Mouse (Mus musculus) midbrain, embryonic 13.5 days (tissue): ENCODE measurements around the gene Clasrp. TPM values are rescaled to one million over a fixed set of nuclear protein-coding genes. Genes with fewer than 3 reads are reported as not detected.

Experiments
- ATAC-seq: fragments of 200-750 bp; cut with Nextera tagmentation; 2 replicates; pipeline ENCODE4 v1.8.0; 2017; ENCODE audit warnings: mild to moderate bottlenecking, moderate TSS enrichment, moderate library complexity
- H3K27ac ChIP-seq: fragments of 300-500 bp; sonication (generic); 2 replicates; pipeline ENCODE4 v1.5.1; 2015; ENCODE audit warnings: inconsistent platforms, mild to moderate bottlenecking, moderate library complexity
- H3K27me3 ChIP-seq: fragments of 300-500 bp; sonication (generic); 2 replicates; pipeline ENCODE4 v1.6.1; 2015; ENCODE audit warnings: mild to moderate bottlenecking, inconsistent platforms
- H3K36me3 ChIP-seq: fragments of 300-500 bp; sonication (generic); 2 replicates; pipeline ENCODE4 v1.6.1; 2015; ENCODE audit warnings: mild to moderate bottlenecking, inconsistent platforms
- H3K4me1 ChIP-seq: fragments of 300-500 bp; sonication (generic); replicated peaks from 2 replicates; pipeline ENCODE4 v1.6.1; 2015; ENCODE audit warnings: inconsistent platforms
- H3K4me2 ChIP-seq: fragments of 300-500 bp; sonication (generic); replicated peaks from 2 replicates; pipeline ENCODE4 v1.6.1; 2015; ENCODE audit warnings: moderate library complexity, mild to moderate bottlenecking, inconsistent platforms
- H3K4me3 ChIP-seq: fragments of 300-500 bp; sonication (generic); replicated peaks from 2 replicates; pipeline ENCODE4 v1.5.1; 2015; ENCODE audit warnings: mild to moderate bottlenecking, inconsistent platforms
- H3K9ac ChIP-seq: fragments of 300-500 bp; sonication (generic); replicated peaks from 2 replicates; pipeline ENCODE4 v1.6.1; 2015; ENCODE audit warnings: mild to moderate bottlenecking, inconsistent platforms
- H3K9me3 ChIP-seq: fragments of 300-500 bp; sonication (generic); 2 replicates; pipeline ENCODE4 v1.6.1; 2016; ENCODE audit warnings: mild to moderate bottlenecking, inconsistent platforms
- WGBS: fragments of 180-500 bp; shearing (Covaris S2); methylation state at CpG from one replicate; pipeline ENCODE4 v1.1.7; 2015; 5-methylcytosine and 5-hydroxymethylcytosine counted together
- polyA plus RNA-seq: library from polyadenylated mRNA; unstranded; fragments of >200 nt; fragmentation: Nextera tagmentation; extraction: Ambion mirVana; gene quantifications from 2 replicates; pipeline ENCODE4 v1.2.1, GENCODE M21; 2015

Gene Clasrp
- polyA plus RNA-seq, 1 experiment from 2014 or later = 65.0 TPM

DNA sequence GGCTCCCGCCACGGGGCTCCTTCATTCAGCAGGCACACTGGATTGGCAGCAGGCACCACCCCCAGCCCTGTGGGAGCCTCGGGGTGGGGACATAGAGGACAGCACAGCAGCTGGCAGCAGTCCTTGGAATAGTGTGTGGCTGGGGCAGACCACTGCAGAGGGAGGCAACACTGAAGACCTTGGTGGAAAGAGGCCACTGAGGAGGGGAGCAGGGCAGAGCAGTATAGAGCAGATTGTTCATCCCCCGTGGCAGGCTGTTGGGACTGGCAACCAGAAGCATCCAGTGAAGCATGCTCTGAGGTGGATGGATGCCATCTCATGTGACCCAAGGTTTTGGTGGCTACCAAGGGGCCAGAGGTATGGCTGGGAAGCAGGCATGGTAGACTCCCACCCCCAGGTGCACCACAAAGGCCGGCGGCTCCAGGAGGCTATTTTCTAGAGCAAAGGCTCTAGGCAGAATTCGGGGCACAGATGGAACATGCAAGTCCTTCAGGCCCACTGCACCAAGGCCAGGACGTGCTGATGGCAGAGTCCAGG, 62.1 kb downstream of the Clasrp start:
- no peaks in the 10 kb centered on the region; the same call in 1 of the 2 replicates for H3K36me3 ChIP-seq
- no peak overlapping the region for H3K4me2 ChIP-seq
- H3K27ac ChIP-seq = peak overlapping the region; percentile 59
- no peaks in the 10 kb centered on the region for H3K9me3 ChIP-seq
- H3K4me3 ChIP-seq = no peak overlapping the region
- H3K4me1 ChIP-seq = peaks cover 32% of the 10 kb centered on the region
- no peaks in the 10 kb centered on the region for H3K27me3 ChIP-seq
- ATAC-seq = peak; percentile 88
- 61% methylated on average over 8 of the region's 8 CpGs for WGBS
- H3K9ac ChIP-seq = no peak overlapping the region; the same call in 1 of the 2 replicates

DNA sequence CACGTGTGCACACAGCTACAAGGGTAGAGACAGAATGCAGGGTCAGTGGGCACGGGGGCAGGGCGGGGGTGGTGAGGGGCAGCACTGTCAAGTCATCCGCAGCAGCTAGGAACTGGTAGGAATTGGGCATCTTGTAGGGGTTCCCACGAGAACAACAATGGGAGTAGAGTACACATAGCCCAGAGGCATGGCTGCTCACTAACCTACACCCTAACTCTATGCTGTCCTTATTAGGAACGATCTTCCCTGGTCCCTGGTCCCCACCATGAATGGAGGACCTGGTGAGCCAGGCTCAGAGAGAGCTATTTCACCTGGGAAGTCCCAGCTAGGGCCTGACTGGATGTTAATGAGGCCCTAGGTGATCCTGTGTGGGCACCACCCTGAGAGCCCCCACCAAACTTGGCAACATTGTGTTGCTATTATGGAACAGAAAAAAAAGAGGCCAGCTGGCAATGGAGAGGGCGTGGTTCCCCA, 62.6 kb downstream of the Clasrp start:
- WGBS = 73% methylated on average over 7 of the region's 7 CpGs
- Histone ChIP-seq H3K9ac (no peak overlapping the region; the same call in 1 of the 2 replicates), H3K4me2 (no peak overlapping the region)

DNA sequence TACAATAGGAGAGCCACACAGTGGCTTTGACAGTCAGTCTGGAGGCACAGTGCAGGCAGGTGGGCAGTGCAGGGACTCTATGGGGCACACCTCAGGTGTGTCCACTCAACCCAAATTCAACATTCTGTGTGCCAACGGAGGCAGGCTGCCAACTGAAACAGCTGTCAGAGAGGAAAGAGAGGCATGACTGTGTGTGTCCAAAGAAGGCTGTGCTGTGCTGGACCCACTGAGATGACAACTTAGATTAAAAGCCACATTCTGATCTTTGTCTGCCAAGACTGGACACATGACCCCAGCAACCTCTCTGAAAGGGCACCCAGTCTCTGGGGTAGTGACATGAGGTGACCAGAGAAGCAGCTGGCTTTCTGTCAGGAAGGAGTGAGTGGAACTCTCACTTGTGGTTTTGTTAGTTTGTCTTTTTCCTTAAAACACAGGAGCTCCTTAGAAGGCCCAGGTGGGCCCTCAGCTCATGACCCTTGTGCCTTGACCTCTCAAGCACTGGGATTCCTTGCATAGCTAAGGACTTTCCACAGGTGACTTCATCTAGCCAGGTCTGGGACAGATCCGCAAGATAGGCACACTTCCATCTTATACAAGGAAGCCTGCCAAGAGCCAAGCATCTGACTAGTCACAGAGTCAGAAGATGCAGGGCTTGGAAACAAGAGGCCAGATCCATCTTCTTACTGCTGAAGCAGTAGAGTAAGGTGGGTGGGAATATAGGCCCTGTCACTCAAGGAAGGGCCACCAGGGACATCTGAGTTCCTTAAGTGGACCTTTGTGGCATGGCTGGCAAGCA, 63.3 kb downstream of the Clasrp start:
- Histone ChIP-seq H3K4me1 (peaks cover 32% of the 10 kb centered on the region), H3K36me3 (no peaks in the 10 kb centered on the region; the same call in 1 of the 2 replicates), H3K27ac (no peak overlapping the region), H3K9me3 (no peaks in the 10 kb centered on the region), H3K9ac (no peak overlapping the region), H3K4me3 (no peak overlapping the region), H3K4me2 (no peak overlapping the region), H3K27me3 (no peaks in the 10 kb centered on the region)
- WGBS = 91% methylated on average over 2 of the region's 2 CpGs
- ATAC-seq = 0 out of 2 replicates have a peak, but pooled peaks have one; percentile 3

More for the DNA sequence above, 62.6 kb downstream of the Clasrp start:
- H3K27ac ChIP-seq = peak overlapping the region; percentile 59
- peaks cover 32% of the 10 kb centered on the region for H3K4me1 ChIP-seq
- H3K27me3 ChIP-seq = no peaks in the 10 kb centered on the region
- H3K9me3 ChIP-seq = no peaks in the 10 kb centered on the region
- H3K36me3 ChIP-seq = no peaks in the 10 kb centered on the region; the same call in 1 of the 2 replicates
- H3K4me3 ChIP-seq = no peak overlapping the region
- ATAC-seq = peak; percentile 46

DNA sequence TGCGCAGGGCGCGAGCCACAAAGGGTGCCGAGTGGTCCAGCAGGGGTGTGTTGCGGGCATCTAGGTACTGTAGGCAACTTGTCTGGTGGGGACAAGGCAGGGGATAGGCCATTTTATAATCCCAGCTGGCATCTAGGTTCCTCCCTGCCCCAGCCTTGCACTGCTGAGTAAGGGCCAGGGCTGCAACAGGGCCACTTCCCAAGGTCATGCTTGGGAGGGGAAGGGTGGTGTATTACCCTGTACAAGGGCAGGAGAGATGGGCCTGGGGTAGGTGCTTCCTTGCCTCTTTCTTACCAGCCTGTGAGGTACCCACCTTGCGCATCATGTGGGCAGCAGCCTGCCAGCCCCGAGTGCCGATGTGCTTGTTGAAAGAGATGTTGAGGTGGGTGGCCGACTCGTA, 69.6 kb downstream of the Clasrp start:
- WGBS = 97% methylated on average over 10 of the region's 10 CpGs
- Histone ChIP-seq H3K9me3 (no peaks in the 10 kb centered on the region), H3K27me3 (no peaks in the 10 kb centered on the region), H3K36me3 (peaks cover 62% of the 10 kb centered on the region), H3K27ac (no peak overlapping the region), H3K4me3 (no peak overlapping the region), H3K4me2 (no peak overlapping the region), H3K9ac (no peak overlapping the region; the same call in 1 of the 2 replicates), H3K4me1 (peaks cover 2% of the 10 kb centered on the region; the same call in 1 of the 2 replicates)
- ATAC-seq = no peak

DNA sequence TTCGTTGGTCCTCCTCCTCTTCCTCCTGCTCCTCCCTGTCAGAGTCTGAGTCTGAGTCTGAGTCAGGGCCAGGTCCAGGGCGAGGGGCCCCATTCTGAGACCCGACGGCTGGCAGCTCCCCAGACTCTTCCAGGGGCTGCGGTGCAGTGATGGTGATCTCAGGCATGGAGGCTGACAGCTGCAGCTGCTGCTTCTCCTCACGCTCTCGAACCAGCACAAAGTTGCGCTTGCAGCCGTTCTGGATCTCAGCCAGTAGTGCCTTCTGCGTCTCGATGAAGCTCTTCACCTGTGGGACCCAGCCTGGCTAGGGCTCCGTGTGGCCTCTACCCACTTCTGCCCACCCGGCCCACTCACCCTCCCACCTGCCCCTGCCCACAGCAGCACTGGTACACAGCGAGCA, 72.0 kb downstream of the Clasrp start:
- Histone ChIP-seq H3K4me3 (no peak overlapping the region), H3K27me3 (no peaks in the 10 kb centered on the region), H3K9me3 (no peaks in the 10 kb centered on the region), H3K4me2 (no peak overlapping the region), H3K36me3 (peaks cover 76% of the 10 kb centered on the region), H3K4me1 (no peaks in the 10 kb centered on the region; the same call in 1 of the 2 replicates), H3K9ac (no peak overlapping the region), H3K27ac (no peak overlapping the region)
- 91% methylated on average over 14 of the region's 14 CpGs for WGBS
- ATAC-seq = no peak

DNA sequence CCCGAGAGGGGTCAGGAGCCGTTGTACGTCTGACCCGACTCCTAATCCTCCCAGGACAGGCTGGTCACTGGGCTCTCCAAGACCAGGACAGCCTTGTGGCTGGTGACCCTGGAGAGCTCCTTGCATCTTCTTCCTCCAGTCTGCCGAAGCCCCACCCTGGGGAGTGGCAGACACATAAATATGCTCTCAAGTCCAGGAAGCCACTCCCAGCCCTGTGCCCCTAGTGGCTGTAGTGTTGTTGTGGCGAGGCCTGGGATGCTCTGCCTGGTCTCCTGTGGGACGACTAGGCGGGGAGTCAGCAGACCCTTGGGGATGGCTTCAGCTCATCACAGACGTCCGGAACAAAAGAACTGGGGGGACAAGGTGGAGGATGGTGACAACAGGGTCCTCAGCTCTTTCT, 73.2 kb downstream of the Clasrp start:
- H3K4me2 ChIP-seq = no peak overlapping the region
- H3K36me3 ChIP-seq = peaks cover 76% of the 10 kb centered on the region
- no peaks in the 10 kb centered on the region; the same call in 1 of the 2 replicates for H3K4me1 ChIP-seq
- H3K4me3 ChIP-seq = no peak overlapping the region
- no peak overlapping the region for H3K9ac ChIP-seq
- H3K9me3 ChIP-seq = no peaks in the 10 kb centered on the region
- no peaks in the 10 kb centered on the region for H3K27me3 ChIP-seq
- H3K27ac ChIP-seq = no peak overlapping the region
- WGBS = 75% methylated on average over 10 of the region's 10 CpGs
- ATAC-seq = no peak

Other genes with a start within 250 kb of the Clasrp start
- 19.6 and 20.4 TPM in 2 replicates for gene Cd3eap, start 245.0 kb downstream of the Clasrp start, polyA plus RNA-seq
- 1.2 and 2.3 TPM in 2 replicates for gene Ppp1r13l, start 244.7 kb downstream of the Clasrp start, polyA plus RNA-seq
- 27.6 and 28.9 TPM in 2 replicates for gene Ercc2, start 222.5 kb downstream of the Clasrp start, polyA plus RNA-seq
- 1.1 and 1.2 TPM in 2 replicates for gene Klc3, start 200.4 kb downstream of the Clasrp start, polyA plus RNA-seq
- 0.07 TPM in 1 of 2 replicates, not detected in the other for gene Ckm, start 199.7 kb downstream of the Clasrp start, polyA plus RNA-seq
- 13.9 and 16.3 TPM in 2 replicates for gene Mark4, start 145.7 kb downstream of the Clasrp start, polyA plus RNA-seq
- 0.24 and 0.32 TPM in 2 replicates for gene Exoc3l2, start 141.2 kb downstream of the Clasrp start, polyA plus RNA-seq
- 2.9 and 4.5 TPM in 2 replicates for gene Bloc1s3, start 96.1 kb downstream of the Clasrp start, polyA plus RNA-seq
- gene Trappc6a, start 96.1 kb downstream of the Clasrp start, polyA plus RNA-seq = 36.6 and 43.3 TPM in 2 replicates
- gene Nkpd1, start 86.6 kb downstream of the Clasrp start, polyA plus RNA-seq = 0.08 and 0.11 TPM in 2 replicates
- gene Ppp1r37, start 41.4 kb downstream of the Clasrp start, polyA plus RNA-seq = 25.7 and 37.0 TPM in 2 replicates
- 0.26 and 0.31 TPM in 2 replicates for gene Zfp296, start 27.2 kb downstream of the Clasrp start, polyA plus RNA-seq
- 134 and 138 TPM in 2 replicates for gene Gemin7, start 26.9 kb downstream of the Clasrp start, polyA plus RNA-seq
- 3.8 and 4.1 TPM in 2 replicates for gene Relb, start 25.0 kb upstream of the Clasrp start, polyA plus RNA-seq
- 86.6 and 97.5 TPM in 2 replicates for gene Clptm1, start 60.5 kb upstream of the Clasrp start, polyA plus RNA-seq
- 0.23 TPM in 1 of 2 replicates, not detected in the other for gene Apoc2, start 73.5 kb upstream of the Clasrp start, polyA plus RNA-seq
- gene Gm44805, start 76.9 kb upstream of the Clasrp start, polyA plus RNA-seq = not detected in 2 replicates
- gene Apoc4, start 77.0 kb upstream of the Clasrp start, polyA plus RNA-seq = not detected in 2 replicates
- 0.94 and 1.0 TPM in 2 replicates for gene Apoc1, start 88.2 kb upstream of the Clasrp start, polyA plus RNA-seq
- 173 and 194 TPM in 2 replicates for gene Apoe, start 94.7 kb upstream of the Clasrp start, polyA plus RNA-seq
- 105 and 125 TPM in 2 replicates for gene Tomm40, start 111.0 kb upstream of the Clasrp start, polyA plus RNA-seq
- gene Nectin2, start 146.0 kb upstream of the Clasrp start, polyA plus RNA-seq = 40.6 and 48.0 TPM in 2 replicates
- 5.2 and 6.4 TPM in 2 replicates for gene Bcam, start 166.5 kb upstream of the Clasrp start, polyA plus RNA-seq
- gene Cblc, start 192.3 kb upstream of the Clasrp start, polyA plus RNA-seq = 0.32 TPM in 1 of 2 replicates, not detected in the other
- gene Bcl3, start 218.3 kb upstream of the Clasrp start, polyA plus RNA-seq = 0.27 and 0.88 TPM in 2 replicates
- gene Gm19345, start 247.5 kb upstream of the Clasrp start, polyA plus RNA-seq = 5.7 and 6.6 TPM in 2 replicates